Mouse (Mus musculus): ENCODE data around the gene Ciita. TPM values are rescaled to one million over a fixed set of nuclear protein-coding genes. Genes with fewer than 3 reads are reported as not detected.

Ciita gene
- polyA plus RNA-seq, 1 experiment from 2014 or later = 0.16 TPM

GRCm38 (mm10) chr16:10474956-10475355, 4.9 kb upstream of the Ciita start:
- Histone ChIP-seq H3K36me3 (replicated peaks) (no peaks in the 10 kb centered on the region), H3K27ac (replicated peaks) (no peak overlapping the region), H3K4me3 (replicated peaks) (no peak overlapping the region), H3K27me3 (no peaks in the 10 kb centered on the region), H3K4me1 (replicated peaks) (no peaks in the 10 kb centered on the region), H3K4me2 (no peak overlapping the region), H3K9me3 (replicated peaks) (no peaks in the 10 kb centered on the region), H3K9ac (no peak overlapping the region)
- no peak for ATAC-seq (ENCODE audit: insufficient read depth)
- WGBS (ENCODE audit: insufficient replicate concordance) = 41% methylated on average over 3 of the region's 3 CpGs

DNA sequence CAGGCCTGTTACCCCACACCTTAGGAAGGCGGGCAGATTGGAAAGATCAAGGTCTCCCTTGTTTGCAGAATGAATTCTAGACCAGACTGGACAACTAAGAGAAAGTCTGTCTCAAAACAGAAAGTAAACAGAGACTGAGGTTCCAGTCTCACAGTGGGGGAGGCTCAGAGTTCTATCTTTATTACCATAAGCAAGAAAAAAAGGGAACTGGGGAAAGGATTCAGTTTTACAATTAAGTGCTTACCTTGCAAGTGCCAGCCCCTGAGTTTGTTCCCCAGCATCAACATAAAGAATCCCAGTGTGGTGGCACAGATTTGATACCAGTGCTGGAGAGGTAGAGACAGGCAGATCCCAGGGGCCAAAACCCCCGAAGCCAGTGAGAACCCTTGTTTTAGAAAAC, 3.9 kb upstream of the Ciita start:
- Histone ChIP-seq H3K4me3 (replicated peaks) (no peak overlapping the region), H3K27ac (replicated peaks) (no peak overlapping the region)
- ATAC-seq (ENCODE audit: insufficient read depth) = no peak

GRCm38 (mm10) chr16:10482343-10482742, 2.5 kb downstream of the Ciita start:
- Histone ChIP-seq H3K4me1 (replicated peaks) (no peaks in the 10 kb centered on the region), H3K9me3 (replicated peaks) (no peaks in the 10 kb centered on the region), H3K4me3 (replicated peaks) (no peak overlapping the region), H3K27ac (replicated peaks) (no peak overlapping the region), H3K9ac (no peak overlapping the region), H3K4me2 (no peak overlapping the region), H3K36me3 (replicated peaks) (no peaks in the 10 kb centered on the region), H3K27me3 (no peaks in the 10 kb centered on the region)
- WGBS (ENCODE audit: insufficient replicate concordance) = 46% methylated on average over 4 of the region's 4 CpGs
- ATAC-seq (ENCODE audit: insufficient read depth) = no peak

More for the DNA sequence above, 3.9 kb upstream of the Ciita start:
- no peak overlapping the region for H3K9ac ChIP-seq
- no peak overlapping the region for H3K4me2 ChIP-seq
- no peaks in the 10 kb centered on the region for H3K36me3 ChIP-seq (replicated peaks)
- H3K4me1 ChIP-seq (replicated peaks) = no peaks in the 10 kb centered on the region
- 39% methylated on average over 2 of the region's 2 CpGs for WGBS (ENCODE audit: insufficient replicate concordance)
- H3K9me3 ChIP-seq (replicated peaks) = no peaks in the 10 kb centered on the region
- H3K27me3 ChIP-seq = no peaks in the 10 kb centered on the region

GRCm38 (mm10) chr16:10486993-10487392, 7.1 kb downstream of the Ciita start:
- Histone ChIP-seq H3K4me2 (no peak overlapping the region), H3K27me3 (peaks cover 19% of the 10 kb centered on the region), H3K4me3 (replicated peaks) (no peak overlapping the region), H3K9ac (no peak overlapping the region), H3K27ac (replicated peaks) (no peak overlapping the region), H3K4me1 (replicated peaks) (no peaks in the 10 kb centered on the region), H3K36me3 (replicated peaks) (no peaks in the 10 kb centered on the region), H3K9me3 (replicated peaks) (no peaks in the 10 kb centered on the region)
- 49% methylated on average over 3 of the region's 3 CpGs for WGBS (ENCODE audit: insufficient replicate concordance)
- ATAC-seq (ENCODE audit: insufficient read depth) = no peak

DNA sequence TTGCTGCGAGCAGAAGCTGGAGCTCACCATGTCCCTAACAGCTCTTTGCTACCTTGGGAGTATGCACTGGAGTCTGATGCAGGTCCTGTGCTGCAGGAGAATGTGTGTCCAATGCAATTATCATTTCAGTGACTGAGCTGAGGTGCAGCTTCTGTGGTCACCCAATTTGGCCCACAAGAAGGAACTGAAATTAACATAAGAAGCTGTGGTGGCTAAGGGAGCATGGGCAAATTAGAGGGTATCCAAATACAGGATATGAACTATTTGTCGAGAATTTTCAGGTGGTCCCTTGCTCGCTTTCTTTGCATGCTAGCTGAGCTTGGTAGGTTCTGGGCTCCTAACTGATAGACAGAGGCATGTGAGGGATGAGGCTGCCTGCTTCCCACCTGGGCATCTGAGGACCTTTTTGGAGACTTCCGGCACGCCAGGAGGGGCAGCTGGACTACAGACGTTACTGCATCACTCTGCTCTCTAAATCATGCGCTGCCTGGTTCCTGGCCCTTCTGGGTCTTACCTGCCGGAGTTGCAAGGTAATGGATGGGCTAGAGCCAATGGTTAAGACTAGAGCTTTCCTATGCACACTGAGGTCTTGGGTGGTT, 8.1 kb downstream of the Ciita start:
- H3K27me3 ChIP-seq = peaks cover 19% of the 10 kb centered on the region
- no peaks in the 10 kb centered on the region for H3K36me3 ChIP-seq (replicated peaks)
- no peak overlapping the region for H3K4me2 ChIP-seq
- no peak overlapping the region for H3K4me3 ChIP-seq (replicated peaks)
- no peaks in the 10 kb centered on the region for H3K9me3 ChIP-seq (replicated peaks)
- H3K4me1 ChIP-seq (replicated peaks) = no peaks in the 10 kb centered on the region
- no peak for ATAC-seq (ENCODE audit: insufficient read depth)
- H3K27ac ChIP-seq (replicated peaks) = no peak overlapping the region
- 63% methylated on average over 8 of the region's 8 CpGs for WGBS (ENCODE audit: insufficient replicate concordance)
- H3K9ac ChIP-seq = no peak overlapping the region

- Histone ChIP-seq H3K4me1 (replicated peaks) (no peaks in the 10 kb centered on the region), H3K9me3 (replicated peaks) (no peaks in the 10 kb centered on the region), H3K36me3 (replicated peaks) (no peaks in the 10 kb centered on the region), H3K27me3 (peaks cover 19% of the 10 kb centered on the region), H3K4me3 (replicated peaks) (no peak overlapping the region), H3K9ac (no peak overlapping the region), H3K27ac (replicated peaks) (no peak overlapping the region), H3K4me2 (no peak overlapping the region)
- WGBS (ENCODE audit: insufficient replicate concordance) = 61% methylated on average over 7 of the region's 7 CpGs
- ATAC-seq (ENCODE audit: insufficient read depth) = no peak
These were observed 9.1 kb downstream of the Ciita start for GRCm38 (mm10) chr16:10488769-10489481.

DNA sequence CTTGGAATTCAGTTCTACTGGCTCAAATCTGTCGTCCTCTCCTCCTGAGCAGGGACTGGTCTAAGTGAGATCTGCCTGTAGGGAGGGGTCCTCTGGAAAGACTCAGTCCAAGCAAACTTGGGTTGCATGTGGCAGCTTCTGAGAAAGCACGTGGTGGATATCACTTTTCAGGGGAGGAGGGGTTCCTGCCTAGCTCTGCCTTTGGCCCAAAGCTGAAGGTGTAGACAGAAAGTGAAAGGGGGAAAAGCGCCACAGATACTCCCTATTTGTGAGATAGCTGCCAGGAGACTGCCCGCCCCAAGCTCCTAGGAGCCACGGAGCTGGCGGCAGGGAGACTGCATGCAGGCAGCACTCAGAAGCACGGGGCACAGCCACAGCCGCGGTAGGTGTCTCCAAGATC, 9.6 kb downstream of the Ciita start:
- H3K27ac ChIP-seq (replicated peaks) = no peak overlapping the region
- H3K9ac ChIP-seq = no peak overlapping the region
- no peak for ATAC-seq (ENCODE audit: insufficient read depth)
- H3K9me3 ChIP-seq (replicated peaks) = no peaks in the 10 kb centered on the region
- H3K4me1 ChIP-seq (replicated peaks) = no peaks in the 10 kb centered on the region
- 3% methylated on average over 9 of the region's 9 CpGs for WGBS (ENCODE audit: insufficient replicate concordance)
- H3K36me3 ChIP-seq (replicated peaks) = no peaks in the 10 kb centered on the region
- H3K4me2 ChIP-seq = peak overlapping the region; percentile 11; the same call in 1 of the 2 replicates
- H3K27me3 ChIP-seq = peaks cover 19% of the 10 kb centered on the region
- no peak overlapping the region for H3K4me3 ChIP-seq (replicated peaks)

DNA sequence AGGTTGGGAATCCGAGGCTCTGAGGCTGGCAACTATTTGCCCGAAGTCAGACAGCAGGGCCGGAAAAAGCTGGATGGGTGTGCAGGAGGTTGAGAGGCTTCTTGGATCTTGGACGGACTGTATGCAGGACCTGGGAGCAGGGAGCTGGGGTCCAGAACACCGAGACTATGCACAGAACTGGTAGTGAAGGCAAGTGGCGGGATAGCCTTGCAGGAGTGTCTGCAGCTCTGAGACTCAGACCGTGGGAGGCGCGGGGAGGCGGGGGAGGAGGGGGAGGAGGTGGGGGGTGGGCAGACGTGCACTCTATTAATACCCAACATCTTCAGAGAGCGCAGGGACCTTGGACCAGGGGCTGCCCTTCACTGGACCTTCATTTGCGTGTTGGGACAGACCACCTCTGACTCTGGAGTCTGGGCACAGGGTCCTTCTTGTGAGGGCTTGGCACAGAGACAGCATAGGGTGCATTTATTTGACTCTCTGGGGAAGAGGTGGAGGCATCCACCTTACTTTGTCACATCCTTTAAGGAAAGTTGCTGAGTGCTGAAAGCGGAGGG, 10.1 kb downstream of the Ciita start:
- Histone ChIP-seq H3K36me3 (replicated peaks) (no peaks in the 10 kb centered on the region), H3K4me2 (peak overlapping the region; percentile 11; the same call in 1 of the 2 replicates), H3K4me3 (replicated peaks) (no peak overlapping the region), H3K27me3 (peaks cover 19% of the 10 kb centered on the region), H3K27ac (replicated peaks) (no peak overlapping the region), H3K9ac (no peak overlapping the region), H3K9me3 (replicated peaks) (no peaks in the 10 kb centered on the region), H3K4me1 (replicated peaks) (no peaks in the 10 kb centered on the region)
- ATAC-seq (ENCODE audit: insufficient read depth) = no peak
- WGBS (ENCODE audit: insufficient replicate concordance) = 18% methylated on average over 12 of the region's 14 CpGs

GRCm38 (mm10) chr16:10490503-10491150, 10.8 kb downstream of the Ciita start:
- Histone ChIP-seq H3K36me3 (replicated peaks) (no peaks in the 10 kb centered on the region), H3K4me2 (no peak overlapping the region), H3K27me3 (peaks cover 19% of the 10 kb centered on the region), H3K4me3 (replicated peaks) (no peak overlapping the region), H3K4me1 (replicated peaks) (no peaks in the 10 kb centered on the region), H3K27ac (replicated peaks) (no peak overlapping the region), H3K9me3 (replicated peaks) (no peaks in the 10 kb centered on the region), H3K9ac (no peak overlapping the region)
- 65% methylated on average over 18 of the region's 18 CpGs for WGBS (ENCODE audit: insufficient replicate concordance)
- ATAC-seq (ENCODE audit: insufficient read depth) = no peak

DNA sequence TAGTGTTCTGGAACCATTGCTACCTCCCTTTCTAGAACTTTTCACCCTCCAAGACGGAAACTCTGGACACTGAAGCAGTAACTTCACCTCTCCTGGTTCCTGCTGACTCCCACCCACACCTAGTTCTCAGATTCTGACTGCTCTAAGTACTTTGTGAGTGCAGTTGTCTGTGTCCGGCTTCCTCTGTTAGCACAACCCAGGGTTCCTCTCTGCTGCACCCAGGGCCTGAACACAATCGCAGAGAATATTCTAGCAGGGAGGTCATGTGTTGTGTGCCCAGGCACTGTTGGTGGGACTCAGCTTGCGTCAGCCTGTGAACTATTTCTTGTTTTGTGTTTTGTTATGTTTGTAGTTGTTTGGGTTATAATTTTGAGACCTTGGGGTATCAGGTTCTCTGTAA, 11.9 kb downstream of the Ciita start:
- H3K4me1 ChIP-seq (replicated peaks) = no peaks in the 10 kb centered on the region
- WGBS (ENCODE audit: insufficient replicate concordance) = 60% methylated on average over 4 of the region's 4 CpGs
- H3K9ac ChIP-seq = no peak overlapping the region
- H3K27me3 ChIP-seq = peaks cover 19% of the 10 kb centered on the region
- no peak overlapping the region for H3K4me2 ChIP-seq
- no peaks in the 10 kb centered on the region for H3K9me3 ChIP-seq (replicated peaks)
- no peak overlapping the region for H3K4me3 ChIP-seq (replicated peaks)
- no peaks in the 10 kb centered on the region for H3K36me3 ChIP-seq (replicated peaks)
- no peak for ATAC-seq (ENCODE audit: insufficient read depth)
- no peak overlapping the region for H3K27ac ChIP-seq (replicated peaks)

DNA sequence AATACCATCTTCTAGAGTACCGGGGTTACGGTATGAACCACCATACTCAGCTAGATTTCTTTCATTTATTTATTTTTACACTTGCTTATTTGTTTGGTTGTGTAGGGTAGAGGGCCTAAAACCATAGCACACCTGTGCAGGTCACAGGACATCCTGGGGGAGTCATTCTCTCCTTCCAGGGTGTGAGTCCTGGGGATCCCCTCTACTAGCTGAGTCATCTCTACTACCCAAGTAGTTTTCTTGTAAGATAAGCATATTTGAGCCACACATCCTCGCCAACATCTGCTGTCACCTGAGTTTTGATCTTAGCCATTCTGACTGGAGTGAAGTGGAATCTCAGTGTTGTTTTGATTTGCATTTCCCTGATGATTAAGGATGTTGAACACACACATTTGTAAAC, 12.7 kb downstream of the Ciita start:
- Histone ChIP-seq H3K9ac (no peak overlapping the region), H3K27ac (replicated peaks) (no peak overlapping the region), H3K9me3 (replicated peaks) (no peaks in the 10 kb centered on the region), H3K27me3 (peaks cover 19% of the 10 kb centered on the region), H3K4me3 (replicated peaks) (no peak overlapping the region), H3K4me2 (no peak overlapping the region), H3K4me1 (replicated peaks) (no peaks in the 10 kb centered on the region), H3K36me3 (replicated peaks) (no peaks in the 10 kb centered on the region)
- no peak for ATAC-seq (ENCODE audit: insufficient read depth)
- 59% methylated on average over 3 of the region's 3 CpGs for WGBS (ENCODE audit: insufficient replicate concordance)
